ENCODE assay signal across 30 mouse cellular contexts in genomic region chr3:11293001-11293400, GRCm38 (mm10).
DNase-seq lines count a peak whose midpoint lies in the region; ATAC-seq and TF ChIP-seq lines count a peak whose summit lies in the region.
"Had no signal": no experiment of that assay in that cellular context is flagged by ENCODE, and none has a peak within 500 bp of the region (broad histone marks: within the 10 kb centered on the region; RNA-seq: fewer than 3 reads in every experiment).

No protein-coding gene starts in this region.

- no peak overlapping the region for H3K9ac ChIP-seq in forebrain, postnatal 0 days
- H3K9ac ChIP-seq in forebrain, embryonic 11.5 days (ENCODE audit: low read length) = no peak overlapping the region
- H3K9ac ChIP-seq: embryonic facial prominence, embryonic 13.5 days; heart, embryonic 12.5 days; heart, embryonic 15.5 days; hindbrain, embryonic 13.5 days had no signal

- DNase-seq in forebrain, postnatal 0 days = no peak
- DNase-seq in forebrain, embryonic 11.5 days (ENCODE audit: low spot score) = no peak
- peak; percentile 0 for DNase-seq in layer of hippocampus, adult 9-10 months (ENCODE audit: low spot score)
- no peak for DNase-seq in layer of hippocampus, postnatal 25 days (ENCODE audit: extremely low spot score in 1 of 2, low spot score in 1 of 2)
- peak; percentile 91 for DNase-seq in Muller cell, postnatal 12 days (ENCODE audit: inconsistent ontology term)
- peak; percentile 37 for DNase-seq in brain, adult 2 months (ENCODE audit: low read depth, low spot score)
- DNase-seq in kidney, postnatal 4 days = no peak
- no peak for DNase-seq in gastrocnemius, postnatal 36 days
- DNase-seq: adrenal gland, postnatal 10 days; adrenal gland, postnatal 36 days; cerebellum, adult 11-12 months; cerebellum, adult 8-10 months; cerebellum, postnatal 10 days; cerebellum, postnatal 36 days; embryo, embryonic 11 days; gastrocnemius, adult 2 months; gastrocnemius, postnatal 14 days; heart, adult 18-20 months; heart, postnatal 10 days; heart, postnatal 36 days had no signal

- 47% methylated on average over 3 of the region's 3 CpGs for WGBS in forebrain, postnatal 0 days
- WGBS in forebrain, embryonic 11.5 days = 84% methylated on average over 3 of the region's 3 CpGs

- H3K4me2 ChIP-seq in forebrain, postnatal 0 days (ENCODE audit: low read depth) = no peak overlapping the region
- no peak overlapping the region for H3K4me2 ChIP-seq in forebrain, embryonic 11.5 days (ENCODE audit: low read depth, low read length, severe bottlenecking)
- H3K4me2 ChIP-seq: embryonic facial prominence, embryonic 13.5 days; heart, embryonic 12.5 days; heart, embryonic 15.5 days; hindbrain, embryonic 13.5 days had no signal

- no peaks in the 10 kb centered on the region for H3K27me3 ChIP-seq in forebrain, postnatal 0 days (ENCODE audit: insufficient read depth, low read length)
- H3K27me3 ChIP-seq in forebrain, embryonic 11.5 days (ENCODE audit: control insufficient read depth, insufficient read depth, low read length) = no peaks in the 10 kb centered on the region
- H3K27me3 ChIP-seq: embryonic facial prominence, embryonic 13.5 days; heart, embryonic 12.5 days; heart, embryonic 15.5 days; hindbrain, embryonic 13.5 days had no signal

- H3K9me3 ChIP-seq in forebrain, postnatal 0 days (ENCODE audit: low read length) = no peaks in the 10 kb centered on the region
- no peaks in the 10 kb centered on the region for H3K9me3 ChIP-seq in forebrain, embryonic 11.5 days (ENCODE audit: control insufficient read depth, low read length)
- H3K9me3 ChIP-seq: embryonic facial prominence, embryonic 10.5 days; embryonic facial prominence, embryonic 13.5 days; heart, embryonic 12.5 days; heart, embryonic 15.5 days; hindbrain, embryonic 10.5 days; hindbrain, embryonic 13.5 days had no signal

- intact Hi-C loops in gastrocnemius, postnatal 36 days (cut with DNase I) = no loop called here

- peak; percentile 40; the same call in 1 of the 2 replicates for ATAC-seq in forebrain, postnatal 0 days
- ATAC-seq in forebrain, embryonic 11.5 days (replicated peaks; ENCODE audit: low FRiP score) = no peak
- ATAC-seq: activated CD4-positive, CD25-positive, alpha-beta regulatory T cell, adult 4 months; CD4-positive, CD25-positive, alpha-beta regulatory T cell, adult 4 months; intestine, postnatal 0 days had no signal

- no peaks in the 10 kb centered on the region for H3K36me3 ChIP-seq in forebrain, postnatal 0 days (ENCODE audit: insufficient read depth)
- no peaks in the 10 kb centered on the region for H3K36me3 ChIP-seq in forebrain, embryonic 11.5 days (ENCODE audit: control insufficient read depth, insufficient read depth, low read length)
- H3K36me3 ChIP-seq: embryonic facial prominence, embryonic 10.5 days; embryonic facial prominence, embryonic 13.5 days; heart, embryonic 12.5 days; heart, embryonic 15.5 days; hindbrain, embryonic 10.5 days; hindbrain, embryonic 13.5 days had no signal

- H3K4me3 ChIP-seq in forebrain, postnatal 0 days (ENCODE audit: low read depth, low read length) = no peak overlapping the region
- no peak overlapping the region for H3K4me3 ChIP-seq in forebrain, embryonic 11.5 days (ENCODE audit: low read depth, low read length)
- H3K4me3 ChIP-seq: embryonic facial prominence, embryonic 10.5 days; embryonic facial prominence, embryonic 13.5 days; erythroblast, embryonic 14.5 days; gastrocnemius, adult 2 months; heart, embryonic 12.5 days; heart, embryonic 15.5 days; hindbrain, embryonic 10.5 days; hindbrain, embryonic 13.5 days had no signal

- no peak for TF ChIP-seq CTCF in forebrain, postnatal 0 days (IDR thresholded peaks at IDR 0.05; ENCODE audit: low read depth)

- H3K4me1 ChIP-seq in forebrain, postnatal 0 days (ENCODE audit: insufficient read depth) = no peaks in the 10 kb centered on the region
- no peaks in the 10 kb centered on the region for H3K4me1 ChIP-seq in forebrain, embryonic 11.5 days (replicated peaks; ENCODE audit: control insufficient read depth, insufficient read depth, low read length)
- H3K4me1 ChIP-seq: embryonic facial prominence, embryonic 10.5 days; embryonic facial prominence, embryonic 13.5 days; heart, embryonic 12.5 days; heart, embryonic 15.5 days; hindbrain, embryonic 10.5 days; hindbrain, embryonic 13.5 days had no signal

- no peak overlapping the region for H3K27ac ChIP-seq in forebrain, postnatal 0 days (ENCODE audit: low read depth, low read length)
- no peak overlapping the region for H3K27ac ChIP-seq in forebrain, embryonic 11.5 days (ENCODE audit: low read depth, low read length)
- H3K27ac ChIP-seq: embryonic facial prominence, embryonic 10.5 days; embryonic facial prominence, embryonic 13.5 days; gastrocnemius, adult 2 months; heart, embryonic 15.5 days; hindbrain, embryonic 10.5 days; hindbrain, embryonic 13.5 days had no signal

Comparison
In these comparisons a context has a peak if more than half of its experiments do, and no peak if none do; other contexts are left out.
1. DNase-seq: peak in layer of hippocampus, adult 9-10 months (single experiment), Muller cell, postnatal 12 days (single experiment) and brain, adult 2 months (single experiment); none in forebrain, postnatal 0 days (single experiment), forebrain, embryonic 11.5 days (single experiment), layer of hippocampus, postnatal 25 days (0 of 2), kidney, postnatal 4 days (0 of 2) and gastrocnemius, postnatal 36 days (0 of 2).